Mouse (Mus musculus): ENCODE measurements around the gene Pnpla2.

The Pnpla2 gene

DNA sequence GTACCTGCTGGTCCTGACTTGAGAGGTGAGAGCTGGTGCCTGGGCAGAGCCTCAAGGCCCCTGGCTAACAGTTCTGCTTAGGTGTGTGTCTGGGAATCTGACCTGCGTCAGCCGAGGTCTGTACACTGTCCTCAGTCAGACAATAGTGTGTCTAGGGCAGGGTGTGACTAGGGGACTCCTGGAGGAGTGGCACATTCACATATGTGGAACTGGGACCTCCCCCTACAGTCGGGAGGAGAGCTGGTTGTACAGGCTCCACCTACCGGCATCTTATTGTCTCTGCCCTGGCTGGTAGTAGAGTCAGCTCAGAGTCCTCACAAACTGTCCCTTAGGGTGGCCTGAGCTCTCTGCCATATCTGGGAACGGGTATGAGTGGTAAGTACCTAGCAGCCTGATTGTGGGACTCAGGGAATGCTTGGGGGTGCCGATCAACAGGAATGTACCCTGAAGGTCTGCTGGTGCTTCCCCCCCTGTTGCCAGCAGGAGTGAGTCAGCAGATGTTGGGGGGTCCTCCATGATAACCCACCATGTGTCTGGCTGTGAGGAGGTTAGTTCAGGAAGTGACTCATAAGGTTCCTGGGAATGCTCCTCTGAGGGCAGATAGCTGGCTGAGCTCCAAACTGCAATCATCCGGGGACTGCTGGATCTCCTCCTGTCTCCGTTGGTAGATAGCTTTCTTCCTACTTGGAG is 13.7 kb downstream of the Pnpla2 start:
- peak; percentile 87 for DNase-seq (ENCODE audit: low spot score)

DNA sequence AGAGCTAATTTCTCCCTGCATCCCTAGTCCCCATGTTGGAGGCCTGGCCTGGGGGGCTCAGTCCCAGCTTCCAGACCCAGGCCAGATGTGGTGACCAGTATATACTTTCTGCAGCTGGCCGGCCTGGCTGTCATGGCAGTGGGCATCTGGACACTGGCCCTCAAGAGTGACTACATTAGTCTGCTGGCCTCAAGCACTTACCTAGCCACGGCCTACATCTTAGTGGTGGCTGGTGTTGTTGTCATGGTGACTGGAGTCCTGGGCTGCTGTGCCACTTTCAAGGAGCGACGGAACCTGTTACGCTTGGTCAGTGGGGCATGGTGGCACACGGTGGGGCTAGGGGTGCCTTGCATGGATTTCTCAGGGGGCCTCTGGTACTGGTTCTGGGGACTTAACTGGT is 14.4 kb downstream of the Pnpla2 start:
- DNase-seq (ENCODE audit: low spot score): no peak

DNA sequence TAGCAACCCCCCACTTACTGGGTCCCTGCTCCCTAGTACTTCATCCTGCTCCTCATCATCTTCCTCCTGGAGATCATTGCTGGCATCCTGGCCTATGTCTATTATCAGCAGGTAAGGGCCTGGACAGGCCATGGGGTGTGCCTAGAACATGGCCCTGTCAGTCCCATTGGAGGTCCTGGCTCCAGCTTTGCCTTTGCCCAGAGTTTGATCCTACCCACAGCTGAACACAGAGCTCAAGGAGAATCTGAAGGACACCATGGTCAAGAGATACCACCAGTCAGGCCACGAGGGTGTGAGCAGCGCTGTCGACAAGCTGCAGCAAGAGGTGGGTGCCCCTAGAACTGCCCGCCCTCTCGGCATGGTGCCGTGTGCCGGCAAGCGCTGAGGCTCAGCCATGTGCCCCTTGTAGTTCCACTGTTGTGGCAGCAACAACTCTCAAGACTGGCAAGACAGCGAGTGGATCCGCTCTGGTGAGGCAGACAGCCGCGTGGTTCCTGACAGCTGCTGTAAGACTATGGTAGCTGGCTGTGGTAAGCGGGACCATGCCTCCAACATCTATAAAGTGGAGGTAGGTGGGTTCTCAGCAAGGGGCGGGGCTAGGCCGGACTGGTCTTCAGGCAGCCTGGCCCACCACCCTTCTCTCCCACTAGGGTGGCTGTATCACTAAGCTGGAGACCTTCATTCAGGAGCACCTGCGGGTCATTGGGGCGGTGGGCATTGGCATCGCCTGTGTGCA is 15.1 kb downstream of the Pnpla2 start:
- no peak for DNase-seq (ENCODE audit: low spot score)

DNA sequence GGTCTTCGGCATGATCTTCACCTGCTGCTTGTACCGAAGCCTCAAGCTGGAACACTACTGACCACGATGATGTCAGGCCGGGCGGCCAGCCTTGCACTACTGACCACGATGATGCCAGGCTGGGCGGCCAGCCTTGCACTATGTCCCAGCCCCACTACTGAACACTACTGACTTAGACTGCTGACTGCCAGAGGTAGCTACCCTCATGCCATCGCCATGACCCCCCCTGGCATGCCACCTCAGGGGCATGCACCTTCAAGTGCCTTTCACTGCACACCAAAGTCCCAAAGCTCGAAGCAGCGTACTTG is 15.6 kb downstream of the Pnpla2 start:
- DNase-seq (ENCODE audit: low spot score): no peak

DNA sequence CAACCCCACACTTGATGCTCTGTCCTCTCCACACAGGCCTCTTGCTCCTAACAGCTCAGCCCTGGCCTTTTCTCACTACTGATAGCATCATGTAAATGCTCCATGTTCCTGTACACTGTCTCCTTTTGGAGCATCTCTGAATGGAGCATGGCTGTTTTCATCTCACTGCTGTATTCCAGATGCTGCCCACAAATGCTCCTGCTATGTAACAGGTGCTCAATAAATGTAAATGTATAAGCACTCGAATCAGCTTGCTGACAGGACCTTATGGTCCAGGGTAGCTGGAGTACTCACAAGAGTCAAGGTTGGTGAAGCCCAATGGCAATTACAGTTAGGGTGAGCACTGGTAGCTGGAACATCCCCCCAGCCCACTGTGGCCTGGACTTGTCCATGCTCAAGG is 16.2 kb downstream of the Pnpla2 start:
- DNase-seq (ENCODE audit: low spot score): no peak

DNA sequence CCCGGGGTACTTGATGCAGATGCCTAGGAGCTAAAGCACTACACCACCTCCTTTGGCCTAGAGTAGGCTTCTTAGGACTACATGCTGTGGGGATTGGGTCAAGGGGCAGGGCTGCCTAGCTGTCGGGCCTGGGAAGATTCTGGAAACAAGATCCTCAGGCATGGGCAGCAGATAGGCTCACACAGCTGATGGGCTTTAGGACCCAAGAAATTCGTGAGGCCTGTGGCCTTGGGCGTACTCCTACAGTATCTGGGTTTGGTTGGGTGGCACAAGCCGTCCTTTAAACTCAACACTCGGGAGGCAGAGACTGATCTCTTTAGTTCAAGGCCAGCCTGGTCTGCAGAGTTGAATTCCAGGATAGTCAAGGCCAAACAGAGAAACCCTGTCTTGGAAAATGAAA is 17.2 kb downstream of the Pnpla2 start:
- DNase-seq (ENCODE audit: low spot score): no peak

DNA sequence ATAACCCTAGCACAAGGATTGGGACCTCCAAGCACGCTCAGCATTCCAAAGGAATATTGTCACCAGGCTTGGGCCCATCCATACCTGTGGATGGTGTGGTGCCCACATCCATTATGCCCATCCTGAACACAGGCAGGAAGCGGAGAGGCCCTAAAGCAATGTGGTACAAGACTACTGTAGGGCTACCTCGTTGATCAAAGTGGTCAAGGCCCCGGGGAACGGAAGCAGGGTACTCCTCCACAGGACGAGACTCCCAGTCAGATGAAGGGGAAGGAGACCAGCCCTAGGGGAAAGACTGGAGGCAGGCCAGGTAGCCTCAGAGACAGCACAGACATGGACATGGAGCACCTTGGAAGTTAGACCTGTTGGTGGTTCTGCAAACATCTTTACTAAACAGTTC is 17.8 kb downstream of the Pnpla2 start:
- DNase-seq (ENCODE audit: low spot score): no peak

DNA sequence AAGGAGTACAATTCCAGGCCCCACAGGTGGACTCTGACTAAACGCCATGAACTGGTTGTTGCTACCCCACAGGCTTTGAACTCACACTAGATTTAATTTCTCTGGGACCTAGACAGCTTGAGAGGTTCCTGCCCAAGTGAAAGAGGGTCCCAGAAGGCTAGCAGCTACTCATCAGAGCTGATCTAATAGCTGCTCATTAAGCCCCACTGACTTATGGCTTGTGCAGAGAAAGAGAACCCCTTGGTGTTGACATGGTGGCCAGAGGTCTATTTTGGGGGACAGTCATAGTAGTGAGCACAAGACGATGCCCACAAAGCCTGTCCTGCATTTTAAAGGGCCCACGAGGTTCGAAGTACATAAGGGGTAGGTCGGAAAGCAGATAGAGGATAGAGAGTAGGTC is 19.2 kb downstream of the Pnpla2 start:
- no peak for DNase-seq (ENCODE audit: low spot score)

DNA sequence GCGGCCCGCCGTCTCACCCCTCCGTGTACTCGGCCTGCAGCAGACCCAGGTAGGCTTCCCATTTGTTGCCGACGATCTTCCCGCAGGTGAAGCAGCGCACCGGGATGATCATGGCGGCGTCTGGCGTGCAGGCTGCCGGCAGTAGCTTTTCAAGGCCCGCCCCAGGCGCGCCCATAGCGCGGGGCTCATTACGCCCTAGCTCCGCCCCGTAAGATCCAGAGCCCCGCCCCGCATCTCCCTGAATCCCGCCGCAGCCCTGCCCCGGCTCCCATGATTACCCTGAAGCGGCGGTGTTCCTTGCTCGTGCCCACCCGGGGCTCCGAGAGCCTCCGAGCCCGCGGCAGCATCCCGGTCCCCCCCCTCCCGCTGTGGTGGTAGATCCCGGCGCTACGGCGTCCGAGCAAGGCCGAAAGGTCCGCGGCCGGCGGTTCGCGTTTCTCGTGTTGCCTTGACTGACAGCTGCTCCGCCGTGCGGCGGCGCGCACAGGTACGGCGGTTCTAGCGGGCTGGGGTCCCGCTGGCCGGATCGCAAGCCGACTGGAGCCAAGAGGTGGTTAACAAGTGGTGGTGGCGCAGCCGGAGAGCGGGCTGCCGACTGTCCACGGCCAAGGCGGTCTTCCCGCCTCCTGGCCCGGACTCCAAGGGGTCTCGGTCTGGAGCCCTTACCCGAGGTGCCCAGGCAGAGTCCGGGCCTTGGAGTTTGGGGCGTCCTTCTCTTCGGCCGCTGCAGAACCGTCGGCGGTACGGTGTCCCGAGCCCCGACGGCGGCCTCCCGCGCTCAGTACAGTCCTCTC is 20.2 kb downstream of the Pnpla2 start, which contains the start of the genes Polr2l and Tspan4:
Polr2l (minus strand) TSS at position 122 of the 794 bp plus-strand sequence.
Tspan4 (plus strand) TSS at position 230 of the 794 bp plus-strand sequence.
- DNase-seq (ENCODE audit: low spot score): peak; percentile 86

DNA sequence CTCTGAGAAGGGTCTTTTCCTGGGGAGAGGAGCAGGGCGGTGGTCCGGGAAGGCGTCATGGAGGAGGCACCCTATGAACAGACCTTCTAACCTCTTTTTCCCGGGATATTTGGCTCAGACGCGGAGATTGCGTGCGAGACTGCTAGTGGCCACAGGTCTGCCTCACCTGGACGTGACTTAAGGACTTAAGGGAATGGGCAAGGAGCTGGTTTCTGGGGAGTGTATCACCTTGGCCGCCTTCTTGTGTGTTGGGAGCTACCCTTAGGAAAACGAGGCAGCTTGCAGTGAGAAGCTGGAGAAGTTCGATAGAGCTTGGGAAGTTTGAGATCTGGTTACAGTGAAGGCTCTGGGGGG is 20.8 kb downstream of the Pnpla2 start:
- no peak for DNase-seq (ENCODE audit: low spot score)

DNA sequence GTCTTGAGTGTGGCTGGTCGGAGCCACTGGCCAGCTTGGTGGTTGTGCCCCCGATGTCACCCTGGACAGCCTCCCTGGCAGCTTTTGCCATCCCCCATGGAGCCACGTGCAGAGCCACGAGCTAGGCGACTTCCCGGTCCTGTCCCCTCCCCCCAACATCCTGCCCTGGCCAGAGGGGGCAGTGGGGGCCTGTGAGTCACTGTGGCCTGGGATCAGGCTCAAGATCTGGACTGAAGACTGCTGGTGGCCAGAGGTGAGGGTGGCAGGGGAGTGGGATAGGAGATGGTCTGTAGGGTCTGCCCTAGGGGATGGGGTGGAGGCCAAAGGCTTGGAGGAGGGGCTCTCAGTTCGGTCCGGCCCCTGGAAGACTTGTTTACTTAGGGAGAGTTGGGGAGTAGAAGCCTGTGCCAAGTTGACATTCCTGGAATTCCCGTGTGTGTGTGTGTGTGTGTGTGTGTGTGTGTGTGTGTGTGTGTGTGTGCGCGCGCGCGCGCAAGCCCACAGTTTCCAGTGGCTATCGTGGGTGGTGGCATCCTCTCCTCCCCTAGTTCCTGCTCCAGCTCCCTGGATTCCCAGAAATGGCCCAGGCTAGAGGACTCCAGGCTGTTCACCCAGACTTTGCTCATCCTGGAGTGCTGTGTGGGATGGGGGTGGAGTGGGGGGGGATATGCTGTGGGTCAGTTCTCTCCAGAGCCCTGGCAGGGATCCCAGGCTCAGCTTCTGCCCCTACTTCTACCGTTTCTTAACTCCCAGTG is 21.4 kb downstream of the Pnpla2 start:
- peak; percentile 93 for DNase-seq (ENCODE audit: low spot score)

DNA sequence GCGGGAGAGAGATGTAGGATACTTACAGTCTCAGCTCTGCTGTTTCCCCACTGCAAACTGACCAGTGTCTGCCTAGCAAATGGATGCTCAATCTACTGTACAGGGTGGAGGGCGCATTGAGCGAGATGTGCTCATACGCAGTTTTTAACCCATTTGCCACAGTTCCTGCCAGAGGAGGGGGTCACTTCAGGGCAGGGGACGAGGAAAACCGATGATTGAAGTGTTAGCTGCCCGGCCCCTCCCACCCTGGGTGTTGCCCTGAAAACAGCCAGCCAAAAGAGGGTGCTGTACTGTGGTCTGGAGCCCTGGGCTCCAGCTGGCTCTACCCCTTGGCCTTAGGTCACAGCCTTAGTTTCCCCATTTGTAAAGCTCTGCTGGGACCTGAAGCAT is 22.0 kb downstream of the Pnpla2 start:
- no peak for DNase-seq (ENCODE audit: low spot score)

DNA sequence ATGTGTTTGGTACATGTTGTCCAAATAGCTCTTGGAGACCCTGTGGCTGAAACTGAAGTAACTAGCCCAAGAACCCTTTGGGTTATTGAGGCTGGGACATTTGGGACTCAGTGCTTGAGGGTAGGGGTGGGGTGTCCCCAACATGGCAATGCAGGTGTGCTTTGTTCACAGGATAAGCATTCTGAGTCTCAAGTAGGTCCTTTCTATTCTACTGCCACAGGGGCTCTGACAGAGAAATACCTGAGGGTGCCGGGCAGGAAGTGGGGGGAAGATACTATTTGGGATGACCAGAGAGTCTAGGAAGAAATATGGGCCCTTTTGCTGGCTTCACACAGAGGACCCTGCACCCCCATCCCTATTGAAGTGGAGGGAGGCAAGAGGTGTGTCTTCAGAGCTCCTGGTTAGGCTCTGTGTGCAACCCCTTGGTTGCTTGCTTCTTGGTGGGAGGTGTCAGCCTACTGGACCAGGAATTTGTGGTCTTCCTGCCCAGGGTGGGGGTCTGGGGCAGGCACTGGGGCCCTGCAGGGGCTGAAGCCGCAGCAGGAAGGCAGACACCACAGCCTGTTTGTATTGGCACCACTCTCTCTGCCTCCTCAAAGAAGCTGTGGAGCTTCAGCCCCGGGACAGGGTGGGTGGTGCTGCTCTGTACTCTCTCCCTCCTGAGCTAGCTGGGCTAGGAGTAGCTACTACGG is 22.7 kb downstream of the Pnpla2 start:
- DNase-seq (ENCODE audit: low spot score): no peak

DNA sequence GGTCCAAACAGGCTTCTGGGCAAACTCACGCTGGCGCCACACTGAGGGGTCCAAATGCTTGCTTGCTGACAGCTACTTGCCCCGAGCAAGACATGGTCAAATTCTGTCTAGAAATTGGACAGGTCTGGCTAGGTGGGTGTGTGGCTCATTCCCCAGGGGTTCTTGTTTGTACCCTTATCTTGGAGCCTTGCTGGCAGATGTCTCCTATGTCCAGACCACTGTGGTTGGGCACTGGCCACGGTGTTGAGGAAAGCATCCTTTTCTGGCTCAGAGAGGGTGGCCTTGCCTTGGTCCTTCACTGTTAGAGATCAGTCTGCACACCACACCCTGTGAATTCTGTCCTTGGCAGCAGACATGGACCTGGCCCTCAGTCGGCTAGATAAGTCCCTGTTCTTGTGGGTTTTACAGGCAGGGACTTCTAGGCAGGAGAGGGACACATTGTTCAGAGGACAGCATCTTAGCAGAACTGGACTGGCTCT is 23.3 kb downstream of the Pnpla2 start:
- no peak for DNase-seq (ENCODE audit: low spot score)

DNA sequence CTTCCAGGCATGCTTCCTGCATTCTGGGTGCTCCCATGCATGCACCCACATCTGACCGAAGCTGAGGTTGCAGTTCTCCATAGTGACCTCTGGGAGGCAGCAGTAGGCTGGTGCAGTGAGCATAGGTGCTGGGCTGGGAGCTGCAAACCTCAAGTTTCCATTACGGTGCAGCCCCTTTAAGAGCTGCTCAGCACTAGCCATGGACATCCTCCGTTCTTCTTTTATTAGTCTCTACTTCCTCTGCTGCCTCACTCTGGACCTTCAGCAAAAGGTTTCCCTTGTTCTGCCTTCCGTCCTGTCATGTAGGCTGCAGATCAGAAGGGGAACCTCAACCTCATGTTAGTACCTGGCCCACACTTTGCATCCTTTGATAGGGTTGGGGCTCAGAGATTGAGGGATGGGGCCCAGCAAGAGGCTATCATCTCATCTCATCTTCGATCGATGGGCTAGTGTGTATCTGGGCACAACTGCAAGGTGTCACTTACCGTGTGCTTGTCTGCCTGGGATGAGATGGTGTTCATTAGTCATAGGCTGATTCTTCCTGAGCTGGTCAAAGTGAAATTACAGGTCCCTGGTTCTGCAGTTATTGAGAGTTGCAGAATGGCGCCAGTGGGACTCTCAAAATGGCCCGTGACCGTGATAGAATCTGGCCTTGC is 26.0 kb downstream of the Pnpla2 start:
- peak; percentile 84 for DNase-seq (ENCODE audit: low spot score)

DNA sequence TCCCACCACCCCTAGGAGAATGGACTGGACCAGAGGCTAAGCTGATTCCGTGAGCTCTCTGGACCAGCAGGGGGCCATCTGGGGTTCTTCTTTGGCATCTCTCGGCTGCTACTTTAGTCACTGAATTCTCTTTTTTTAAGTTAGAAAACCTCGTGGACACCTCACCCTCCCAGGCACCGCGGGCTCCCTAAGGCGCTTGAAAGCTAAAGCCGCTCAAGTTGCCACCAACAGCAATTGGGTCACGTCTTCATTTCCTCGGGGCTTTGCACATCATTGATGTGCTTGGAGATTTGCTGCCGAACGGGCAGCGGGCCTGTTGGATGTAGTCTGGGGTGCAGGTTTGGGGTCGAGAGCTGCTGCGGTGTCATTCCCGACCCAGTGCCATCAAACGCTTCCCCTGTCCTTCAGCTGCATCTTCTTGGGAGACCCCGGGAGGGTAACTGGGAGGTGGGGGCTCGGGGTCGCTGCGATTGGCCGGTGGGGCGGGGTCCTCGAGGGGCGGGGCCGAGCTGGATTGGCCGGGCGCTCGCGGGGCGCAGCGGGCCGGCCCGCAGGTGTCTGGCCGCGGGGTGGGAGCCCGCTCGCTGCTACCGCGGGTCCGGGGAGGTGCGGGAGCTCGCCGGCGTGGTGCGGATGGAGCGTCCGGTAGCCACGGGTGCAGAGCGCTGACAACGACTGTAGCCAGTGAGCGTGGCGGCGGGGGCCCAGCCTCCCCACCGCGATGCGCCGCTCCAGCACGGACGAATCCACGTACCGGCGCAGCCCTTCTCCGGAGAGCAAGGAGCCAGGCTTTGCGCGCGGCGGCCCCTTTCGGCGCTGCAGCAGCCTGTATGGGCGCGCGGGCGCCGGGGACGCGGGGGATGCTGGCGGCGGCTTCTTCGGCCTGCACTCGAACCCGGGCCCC is 26.8 kb downstream of the Pnpla2 start:
- DNase-seq (ENCODE audit: low spot score): no peak

DNA sequence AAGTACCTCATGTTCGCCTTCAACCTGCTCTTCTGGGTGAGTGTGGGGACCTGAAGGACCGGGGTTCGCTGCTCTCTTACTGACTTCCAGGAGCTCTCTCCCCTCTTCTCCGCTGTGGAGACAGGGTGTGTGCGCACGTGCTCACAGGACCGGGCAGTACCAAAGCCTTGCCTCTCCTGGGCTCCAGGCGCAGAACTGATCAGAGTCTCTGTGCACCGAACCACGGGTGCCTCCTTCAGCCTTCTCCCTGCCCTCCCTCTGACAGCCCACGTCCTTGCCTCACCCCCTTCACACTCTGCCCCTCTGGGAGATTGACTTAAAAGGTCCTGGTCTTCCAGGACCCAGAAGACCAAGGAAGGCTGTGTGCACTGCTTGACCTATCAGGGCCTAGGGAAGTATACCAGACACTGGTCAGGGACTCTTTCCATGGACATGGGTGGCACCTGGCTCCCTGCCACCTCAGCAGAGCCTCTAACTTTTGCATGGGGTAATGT is 27.6 kb downstream of the Pnpla2 start:
- DNase-seq (ENCODE audit: low spot score): no peak

DNA sequence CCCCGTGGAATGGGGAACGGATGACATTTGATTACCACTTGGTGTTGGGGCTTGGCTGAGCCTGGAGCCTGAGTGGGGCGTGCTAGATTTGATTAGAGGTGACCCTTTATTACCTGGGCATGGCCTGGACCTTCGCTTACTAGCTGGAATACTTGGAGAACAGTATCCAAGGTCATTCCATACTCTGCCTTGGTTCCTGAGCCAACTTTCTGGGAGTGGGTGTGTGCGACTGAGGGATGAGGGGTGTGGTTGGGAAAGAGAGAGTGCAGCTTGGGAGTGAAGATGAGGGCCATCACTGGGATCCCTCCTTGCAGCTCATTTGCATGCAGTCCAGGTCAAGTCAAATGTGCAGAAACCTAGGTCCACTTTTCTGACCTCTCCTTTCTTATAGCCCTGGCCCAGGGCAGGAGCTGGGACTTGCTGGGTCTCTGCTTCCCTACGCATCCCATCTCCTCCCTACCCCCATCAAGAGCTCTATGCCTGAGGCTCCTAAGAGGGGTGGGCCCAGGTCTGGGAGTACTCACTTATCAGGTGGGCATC is 28.2 kb downstream of the Pnpla2 start:
- DNase-seq (ENCODE audit: low spot score): no peak
